Mouse (Mus musculus): ENCODE results near the gene Sdsl. TPM values are rescaled to one million over a fixed set of nuclear protein-coding genes. Genes with fewer than 3 reads are reported as not detected.

Gene Sdsl
- total RNA-seq (2023; ENCODE audit: inconsistent age): not detected in 4 replicates

DNA sequence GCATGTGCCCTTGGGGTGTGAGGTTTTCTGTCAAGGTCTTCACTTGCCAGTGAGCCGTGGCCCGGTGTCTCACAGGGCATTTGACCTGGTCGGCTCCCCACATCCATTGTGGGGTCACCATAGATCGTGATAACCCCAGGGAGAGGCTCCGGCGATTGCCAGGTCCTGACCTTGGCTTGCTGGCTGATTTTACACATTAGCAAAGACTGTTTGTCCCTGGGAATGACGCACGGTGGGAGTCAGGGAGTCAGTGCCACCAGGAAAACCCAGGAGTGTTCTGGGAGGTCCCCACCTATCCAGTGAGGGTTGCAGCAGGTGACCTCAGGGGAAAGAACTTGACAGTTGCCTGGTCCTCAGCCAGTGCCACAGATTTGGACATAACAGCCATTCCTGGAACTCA, at the start of gene Sdsl:
Gene Sdsl, minus strand, starts transcription at position 41 of the 400 bp plus-strand sequence.

DNA sequence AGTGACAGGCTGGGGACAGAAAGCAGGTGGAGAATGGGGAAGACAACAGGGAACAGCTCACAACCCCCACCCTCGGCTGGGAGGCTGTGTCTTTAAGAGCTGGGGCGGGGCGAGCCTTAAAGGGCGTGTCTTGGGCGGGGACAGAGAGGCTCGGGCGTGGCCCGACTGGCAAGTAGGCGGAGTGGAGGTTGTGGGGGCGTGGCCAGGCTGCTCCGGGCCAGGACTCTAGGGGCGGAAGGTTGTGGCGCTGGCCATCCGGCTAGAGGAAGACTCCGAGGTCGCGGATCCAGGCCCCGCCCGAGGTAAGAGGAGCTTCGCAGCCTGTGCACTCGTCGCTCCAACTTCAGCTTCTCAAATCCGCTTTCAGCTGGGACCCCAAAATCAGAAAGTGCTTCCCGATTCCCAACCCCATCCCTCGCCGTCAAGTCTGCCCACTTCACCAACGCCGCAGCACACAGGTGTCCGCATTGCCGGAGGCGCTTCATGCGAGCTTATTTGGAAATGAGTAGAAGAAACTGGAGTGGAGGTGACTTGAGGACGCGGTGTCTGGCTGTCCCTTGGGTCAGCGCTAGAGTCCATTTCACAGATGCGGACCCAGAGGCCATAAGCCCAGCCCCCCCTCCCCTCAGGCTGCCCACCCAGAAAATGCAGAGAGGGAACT, 38.5 kb upstream of the Sdsl start, which contains the start of gene Slc8b1:
Gene Slc8b1, plus strand, starts transcription at position 187 of the 661 bp plus-strand sequence.

DNA sequence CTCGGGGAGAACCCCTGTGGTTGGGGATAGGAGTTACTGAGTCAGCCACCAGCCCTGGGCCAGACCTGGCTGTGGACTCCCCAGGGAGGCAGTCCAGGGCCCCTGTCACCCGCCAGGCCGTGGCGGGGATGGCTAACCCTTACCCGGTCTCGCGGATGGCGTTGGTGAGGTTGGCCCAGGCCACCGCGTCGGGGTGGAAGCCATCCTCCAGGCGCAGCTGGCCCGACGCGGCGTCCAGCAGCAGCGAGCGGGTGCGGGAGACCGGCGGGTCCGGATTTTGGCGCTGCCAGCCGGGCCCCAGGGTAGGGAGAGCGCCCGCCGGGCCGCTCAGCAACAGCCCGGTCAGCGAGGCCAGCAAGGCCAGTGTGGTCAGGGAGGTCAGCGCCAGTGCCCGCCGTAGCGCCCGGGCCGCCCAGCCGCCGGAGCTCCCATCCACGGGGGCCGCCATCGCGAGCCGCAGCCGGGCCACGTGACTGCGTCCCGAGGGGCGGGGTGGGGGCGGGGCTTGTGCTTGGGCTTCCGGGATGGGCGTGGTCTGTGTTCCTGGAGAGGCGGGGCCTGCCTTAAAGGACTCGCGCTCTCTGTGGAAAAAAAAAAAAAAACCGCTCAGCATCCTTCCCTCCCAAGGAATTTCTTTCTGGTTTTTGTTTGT, 30.7 kb upstream of the Sdsl start, which contains the start of gene Plbd2:
Gene Plbd2, minus strand, starts transcription at position 482 of the 652 bp plus-strand sequence.

DNA sequence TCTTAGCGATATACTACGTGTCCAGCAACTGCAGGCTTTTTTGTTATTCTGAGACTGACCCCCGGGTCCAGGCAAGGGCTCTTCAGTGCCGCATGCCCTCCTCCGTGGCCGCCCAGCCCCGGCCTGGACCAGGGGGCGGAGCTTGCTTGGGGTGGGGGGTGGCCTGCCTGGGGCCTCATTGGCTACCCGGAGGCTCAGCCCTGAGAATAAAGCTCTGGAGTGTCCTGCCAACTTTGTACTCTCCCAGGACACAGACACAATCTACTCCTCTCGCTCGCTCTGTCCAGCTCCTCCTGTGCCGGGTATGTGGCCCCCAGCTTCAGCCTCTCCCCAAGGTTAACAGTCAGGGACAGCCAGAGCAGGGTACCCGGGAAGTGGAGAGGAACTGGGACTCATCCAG, 3.7 kb upstream of the Sdsl start, which contains the start of gene Sds:
Gene Sds, plus strand, starts transcription at position 231 of the 400 bp plus-strand sequence.

DNA sequence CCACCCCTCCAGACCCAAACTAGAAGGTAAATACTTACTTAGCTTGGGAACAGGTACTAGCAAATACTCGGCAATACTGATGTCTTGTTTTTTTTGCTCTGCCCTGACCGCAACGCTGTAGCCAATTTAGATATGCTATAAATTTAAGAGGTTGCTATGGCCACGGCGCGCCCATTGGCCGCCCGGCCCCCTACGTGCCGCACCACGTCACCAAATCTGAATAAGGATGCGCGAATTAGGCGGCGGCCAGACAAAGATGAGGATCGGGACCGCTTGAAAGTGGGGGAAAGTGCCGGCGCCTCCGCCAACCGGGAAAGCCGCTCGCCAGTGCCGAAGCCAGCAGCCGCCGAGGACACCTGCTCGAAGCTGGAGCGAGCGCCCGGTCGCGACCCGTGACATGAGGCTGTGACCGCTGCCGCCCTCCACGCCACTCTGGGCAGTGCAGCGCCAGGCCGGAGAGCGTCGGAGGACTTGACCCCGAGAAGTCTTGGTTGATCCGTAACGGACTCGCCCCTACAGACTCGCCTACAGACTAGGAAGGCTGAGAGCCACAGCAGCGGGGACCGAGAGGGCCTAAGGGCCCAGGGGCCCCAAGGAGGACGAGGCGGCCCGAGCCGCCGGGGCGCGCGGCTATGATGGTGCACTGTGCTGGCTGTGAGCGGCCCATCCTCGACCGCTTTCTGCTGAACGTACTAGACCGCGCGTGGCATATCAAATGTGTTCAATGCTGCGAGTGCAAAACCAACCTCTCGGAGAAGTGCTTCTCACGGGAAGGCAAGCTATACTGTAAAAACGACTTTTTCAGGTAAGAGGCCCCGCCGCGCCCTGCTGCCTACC, 40.7 kb downstream of the Sdsl start, which contains the start of gene Lhx5:
Gene Lhx5, plus strand, starts transcription at position 51 of the 837 bp plus-strand sequence.

Other genes starting within 250 kb of the Sdsl start
- gene Lhx5, start 41.1 kb downstream of the Sdsl start, total RNA-seq (2023; ENCODE audit: inconsistent age): not detected in 4 replicates
- not detected in 4 replicates for gene Sds, start 3.7 kb upstream of the Sdsl start, total RNA-seq (2023; ENCODE audit: inconsistent age)
- gene Plbd2, start 30.8 kb upstream of the Sdsl start, total RNA-seq (2023; ENCODE audit: inconsistent age): 32.0 to 33.9 TPM (median 33.2 TPM) in 4 replicates
- 8.3 to 14.3 TPM (median 12.4 TPM) in 4 replicates for gene Slc8b1, start 38.4 kb upstream of the Sdsl start, total RNA-seq (2023; ENCODE audit: inconsistent age)
- gene Tpcn1, start 115.9 kb upstream of the Sdsl start, total RNA-seq (2023; ENCODE audit: inconsistent age): 40.8 to 46.2 TPM (median 43.3 TPM) in 4 replicates
- 0.54 TPM in 1 of 4 replicates, not detected in the others for gene Iqcd, start 116.2 kb upstream of the Sdsl start, total RNA-seq (2023; ENCODE audit: inconsistent age)
- 3.3 to 4.4 TPM (median 4.0 TPM) in 4 replicates for gene Rita1, start 139.8 kb upstream of the Sdsl start, total RNA-seq (2023; ENCODE audit: inconsistent age)
- 169 to 181 TPM (median 174 TPM) in 4 replicates for gene Ddx54, start 139.9 kb upstream of the Sdsl start, total RNA-seq (2023; ENCODE audit: inconsistent age)
- gene Cfap73, start 161.4 kb upstream of the Sdsl start, total RNA-seq (2023; ENCODE audit: inconsistent age): not detected in 4 replicates
- 39.5 to 56.3 TPM (median 51.7 TPM) in 4 replicates for gene Rasal1, start 176.0 kb upstream of the Sdsl start, total RNA-seq (2023; ENCODE audit: inconsistent age)
- gene Dtx1, start 239.1 kb upstream of the Sdsl start, total RNA-seq (2023; ENCODE audit: inconsistent age): 226 to 261 TPM (median 233 TPM) in 4 replicates

Measured in B cell, adult (primary cell).